Mouse (Mus musculus): ENCODE measurements around the gene Sgk1. TPM values are rescaled to one million over a fixed set of nuclear protein-coding genes. Genes with fewer than 3 reads are reported as not detected.

Sgk1 gene
- polyA plus RNA-seq, 1 experiment = 1.6 TPM

DNA sequence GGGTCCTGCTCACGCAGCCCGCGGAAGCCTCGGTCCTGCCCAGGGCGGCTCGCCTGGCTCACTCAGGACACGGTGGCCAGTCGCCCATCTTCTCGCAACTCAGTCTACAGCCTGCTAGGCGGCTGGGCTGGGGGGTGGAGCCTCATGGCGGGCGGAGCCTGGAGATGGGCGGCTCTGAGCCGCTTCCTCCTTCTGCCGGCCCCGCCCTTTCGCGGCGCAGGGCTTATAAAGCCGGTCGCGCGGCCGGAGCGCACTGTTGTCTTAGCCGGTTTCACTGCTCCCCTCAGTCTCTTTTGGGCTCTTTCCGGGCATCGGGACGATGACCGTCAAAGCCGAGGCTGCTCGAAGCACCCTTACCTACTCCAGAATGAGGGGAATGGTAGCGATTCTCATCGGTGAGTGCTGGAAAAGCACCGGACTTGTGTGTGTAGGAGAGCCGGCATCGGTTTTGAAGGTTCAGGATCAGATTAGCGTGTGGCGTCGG is 112.5 kb downstream of the Sgk1 start:
- Histone ChIP-seq H3K4me1 (peaks cover 38% of the 10 kb centered on the region), H3K4me3 (replicated peaks) (peak overlapping the region; percentile 95)
- TF ChIP-seq GATA1 (IDR thresholded peaks at IDR 0.05; ENCODE audit: borderline replicate concordance, low read length) (no peak), FLI1 (IDR thresholded peaks at IDR 0.05; ENCODE audit: low read length) (no peak)

DNA sequence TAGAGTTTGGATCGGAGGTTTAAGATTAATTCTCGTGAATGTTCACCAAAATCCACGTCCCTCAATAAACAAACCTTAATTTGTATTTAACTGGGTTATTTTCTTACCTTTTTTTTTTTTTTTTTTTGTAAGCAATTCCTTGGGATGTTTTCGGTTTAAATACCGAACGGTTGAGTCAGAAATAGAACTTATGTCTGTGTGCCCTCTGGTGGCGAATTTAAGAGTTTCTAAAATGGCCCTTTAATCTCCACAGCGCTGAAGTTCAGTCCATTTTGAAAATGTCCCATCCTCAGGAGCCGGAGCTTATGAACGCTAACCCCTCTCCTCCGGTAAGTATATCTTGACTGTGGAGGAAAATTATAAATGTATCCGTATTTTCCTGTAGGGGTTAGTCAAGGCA is 113.2 kb downstream of the Sgk1 start:
- Histone ChIP-seq H3K4me1 (peaks cover 38% of the 10 kb centered on the region), H3K4me3 (replicated peaks) (peak overlapping the region; percentile 95), H3K27me3 (replicated peaks) (peaks cover 32% of the 10 kb centered on the region), H3K9me3 (no peaks in the 10 kb centered on the region), H3K36me3 (replicated peaks; ENCODE audit: low read length) (peaks cover 11% of the 10 kb centered on the region)
- TF ChIP-seq FLI1 (IDR thresholded peaks at IDR 0.05; ENCODE audit: low read length) = no peak
- TF ChIP-seq GATA1 (IDR thresholded peaks at IDR 0.05; ENCODE audit: borderline replicate concordance, low read length) = no peak

More for the DNA sequence above, 112.5 kb downstream of the Sgk1 start:
- H3K36me3 ChIP-seq (replicated peaks; ENCODE audit: low read length) = peaks cover 11% of the 10 kb centered on the region
- no peaks in the 10 kb centered on the region for H3K9me3 ChIP-seq
- H3K27me3 ChIP-seq (replicated peaks) = peaks cover 33% of the 10 kb centered on the region

DNA sequence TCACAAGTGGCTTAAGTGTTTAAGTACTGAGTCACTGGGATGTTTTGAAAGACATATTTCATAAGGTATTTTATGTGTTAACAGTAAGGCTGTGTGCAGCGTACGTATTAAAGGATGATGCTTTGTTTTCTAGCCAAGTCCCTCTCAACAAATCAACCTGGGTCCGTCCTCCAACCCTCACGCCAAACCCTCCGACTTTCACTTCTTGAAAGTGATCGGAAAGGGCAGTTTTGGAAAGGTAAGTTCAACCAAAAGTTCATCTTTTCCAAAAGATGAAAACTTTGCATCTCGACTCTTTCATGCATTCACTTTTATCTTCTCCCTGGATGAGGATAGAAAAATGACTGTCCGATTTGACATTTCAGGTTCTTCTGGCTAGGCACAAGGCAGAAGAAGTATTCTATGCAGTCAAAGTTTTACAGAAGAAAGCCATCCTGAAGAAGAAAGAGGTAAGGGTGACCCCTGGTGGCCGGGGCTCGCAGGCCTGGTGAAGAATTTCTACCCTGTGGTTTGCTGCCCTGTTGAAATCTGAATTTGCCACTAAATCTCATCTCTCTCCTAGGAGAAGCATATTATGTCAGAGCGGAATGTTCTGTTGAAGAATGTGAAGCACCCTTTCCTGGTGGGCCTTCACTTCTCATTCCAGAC is 113.8 kb downstream of the Sgk1 start:
- Histone ChIP-seq H3K4me1 (peaks cover 38% of the 10 kb centered on the region), H3K9me3 (no peaks in the 10 kb centered on the region)
- TF ChIP-seq GATA1 (IDR thresholded peaks at IDR 0.05; ENCODE audit: borderline replicate concordance, low read length) (no peak), FLI1 (IDR thresholded peaks at IDR 0.05; ENCODE audit: low read length) (no peak)

DNA sequence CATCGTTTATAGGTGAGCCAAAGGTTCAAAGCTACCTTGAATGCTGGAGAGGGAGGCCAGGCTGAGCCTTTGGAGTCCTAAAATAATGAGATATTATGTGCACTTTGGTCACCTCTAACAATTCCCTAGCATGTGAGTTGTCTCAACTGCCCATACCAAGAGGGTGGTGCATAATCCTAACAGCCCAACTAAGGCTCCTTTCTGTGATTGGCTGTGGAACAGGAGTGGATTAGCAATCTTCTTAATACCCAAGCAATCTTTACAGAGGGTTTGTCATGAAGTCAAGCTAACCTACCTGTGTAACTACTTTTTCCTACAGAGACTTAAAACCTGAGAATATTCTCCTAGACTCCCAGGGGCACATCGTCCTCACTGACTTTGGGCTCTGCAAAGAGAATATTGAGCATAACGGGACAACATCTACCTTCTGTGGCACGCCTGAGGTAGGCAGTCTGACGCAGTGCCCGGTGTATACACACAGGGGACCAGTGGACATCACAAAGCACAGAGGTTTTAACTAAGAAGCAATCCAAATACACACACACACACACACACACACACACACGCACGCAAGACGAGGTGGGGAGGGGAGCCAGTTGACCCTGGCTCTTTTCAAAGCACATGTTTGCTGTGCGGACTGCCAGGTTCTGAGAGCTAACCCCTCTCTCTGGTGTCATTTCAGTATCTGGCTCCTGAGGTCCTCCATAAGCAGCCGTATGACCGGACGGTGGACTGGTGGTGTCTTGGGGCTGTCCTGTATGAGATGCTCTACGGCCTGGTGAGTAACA is 114.9 kb downstream of the Sgk1 start:
- Histone ChIP-seq H3K4me1 (peaks cover 29% of the 10 kb centered on the region), H3K4me3 (replicated peaks) (peak overlapping the region; percentile 70), H3K9me3 (no peaks in the 10 kb centered on the region), H3K36me3 (replicated peaks; ENCODE audit: low read length) (peaks cover 11% of the 10 kb centered on the region), H3K27me3 (replicated peaks) (peaks cover 28% of the 10 kb centered on the region)
- TF ChIP-seq GATA1 (IDR thresholded peaks at IDR 0.05; ENCODE audit: borderline replicate concordance, low read length) = no peak
- no peak for TF ChIP-seq FLI1 (IDR thresholded peaks at IDR 0.05; ENCODE audit: low read length)

More for the DNA sequence above, 113.8 kb downstream of the Sgk1 start:
- H3K36me3 ChIP-seq (replicated peaks; ENCODE audit: low read length) = peaks cover 11% of the 10 kb centered on the region
- peak overlapping the region; percentile 95 for H3K4me3 ChIP-seq (replicated peaks)
- peaks cover 35% of the 10 kb centered on the region for H3K27me3 ChIP-seq (replicated peaks)

DNA sequence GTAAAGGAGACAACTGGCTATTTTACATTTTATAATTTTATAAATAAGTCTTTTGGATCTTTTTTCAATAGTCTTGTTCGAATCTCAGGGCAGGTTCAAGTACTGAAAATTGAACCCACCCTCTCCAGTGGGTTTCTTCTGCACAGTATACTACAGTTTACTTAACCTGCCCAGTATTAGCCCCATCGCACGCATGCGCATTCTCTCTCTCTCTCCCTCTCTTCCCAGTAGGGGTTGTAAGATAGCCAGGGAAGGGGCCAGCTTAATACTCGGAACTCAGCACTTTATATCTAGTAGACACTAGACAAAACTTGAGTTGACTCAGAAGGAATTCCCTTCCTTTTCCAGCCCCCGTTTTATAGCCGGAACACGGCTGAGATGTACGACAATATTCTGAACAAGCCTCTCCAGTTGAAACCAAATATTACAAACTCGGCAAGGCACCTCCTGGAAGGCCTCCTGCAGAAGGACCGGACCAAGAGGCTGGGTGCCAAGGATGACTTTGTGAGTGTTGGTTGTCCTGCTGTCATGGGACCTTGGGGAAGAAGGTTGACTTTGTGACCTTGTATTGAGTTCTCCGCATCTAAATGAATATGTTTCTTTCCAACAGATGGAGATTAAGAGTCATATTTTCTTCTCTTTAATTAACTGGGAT is 115.7 kb downstream of the Sgk1 start:
- Histone ChIP-seq H3K4me3 (replicated peaks) (peak overlapping the region; percentile 38), H3K36me3 (replicated peaks; ENCODE audit: low read length) (peaks cover 11% of the 10 kb centered on the region), H3K9me3 (no peaks in the 10 kb centered on the region), H3K27me3 (replicated peaks) (peaks cover 24% of the 10 kb centered on the region), H3K4me1 (peaks cover 21% of the 10 kb centered on the region)
- no peak for TF ChIP-seq GATA1 (IDR thresholded peaks at IDR 0.05; ENCODE audit: borderline replicate concordance, low read length)
- TF ChIP-seq FLI1 (IDR thresholded peaks at IDR 0.05; ENCODE audit: low read length) = no peak

DNA sequence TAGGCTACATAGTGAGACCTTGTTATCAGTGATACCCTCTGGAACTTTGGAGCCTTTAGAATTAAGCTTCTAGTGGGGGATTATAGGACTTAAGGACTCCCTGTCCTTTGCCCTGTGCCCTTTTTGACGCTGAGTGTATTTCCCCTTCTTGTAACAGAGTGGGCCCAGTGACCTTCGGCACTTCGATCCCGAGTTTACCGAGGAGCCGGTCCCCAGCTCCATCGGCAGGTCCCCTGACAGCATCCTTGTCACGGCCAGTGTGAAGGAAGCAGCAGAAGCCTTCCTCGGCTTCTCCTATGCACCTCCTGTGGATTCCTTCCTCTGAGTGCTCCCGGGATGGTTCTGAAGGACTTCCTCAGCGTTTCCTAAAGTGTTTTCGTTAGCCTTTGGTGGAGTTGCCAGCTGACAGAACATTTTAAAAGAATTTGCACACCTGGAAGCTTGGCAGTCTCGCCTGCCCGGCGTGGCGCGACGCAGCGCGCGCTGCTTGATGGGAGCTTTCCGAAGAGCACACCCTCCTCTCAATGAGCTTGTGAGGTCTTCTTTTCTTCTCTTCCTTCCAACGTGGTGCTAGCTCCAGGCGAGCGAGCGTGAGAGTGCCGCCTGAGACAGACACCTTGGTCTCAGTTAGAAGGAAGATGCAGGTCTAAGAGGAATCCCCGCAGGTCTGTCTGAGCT is 116.7 kb downstream of the Sgk1 start:
- no peaks in the 10 kb centered on the region for H3K9me3 ChIP-seq
- H3K4me3 ChIP-seq (replicated peaks) = peak overlapping the region; percentile 18
- H3K4me1 ChIP-seq = peaks cover 12% of the 10 kb centered on the region
- H3K36me3 ChIP-seq (replicated peaks; ENCODE audit: low read length) = peaks cover 11% of the 10 kb centered on the region
- H3K27me3 ChIP-seq (replicated peaks) = peaks cover 16% of the 10 kb centered on the region
- TF ChIP-seq GATA1 (IDR thresholded peaks at IDR 0.05; ENCODE audit: borderline replicate concordance, low read length) = no peak
- no peak for TF ChIP-seq FLI1 (IDR thresholded peaks at IDR 0.05; ENCODE audit: low read length)

DNA sequence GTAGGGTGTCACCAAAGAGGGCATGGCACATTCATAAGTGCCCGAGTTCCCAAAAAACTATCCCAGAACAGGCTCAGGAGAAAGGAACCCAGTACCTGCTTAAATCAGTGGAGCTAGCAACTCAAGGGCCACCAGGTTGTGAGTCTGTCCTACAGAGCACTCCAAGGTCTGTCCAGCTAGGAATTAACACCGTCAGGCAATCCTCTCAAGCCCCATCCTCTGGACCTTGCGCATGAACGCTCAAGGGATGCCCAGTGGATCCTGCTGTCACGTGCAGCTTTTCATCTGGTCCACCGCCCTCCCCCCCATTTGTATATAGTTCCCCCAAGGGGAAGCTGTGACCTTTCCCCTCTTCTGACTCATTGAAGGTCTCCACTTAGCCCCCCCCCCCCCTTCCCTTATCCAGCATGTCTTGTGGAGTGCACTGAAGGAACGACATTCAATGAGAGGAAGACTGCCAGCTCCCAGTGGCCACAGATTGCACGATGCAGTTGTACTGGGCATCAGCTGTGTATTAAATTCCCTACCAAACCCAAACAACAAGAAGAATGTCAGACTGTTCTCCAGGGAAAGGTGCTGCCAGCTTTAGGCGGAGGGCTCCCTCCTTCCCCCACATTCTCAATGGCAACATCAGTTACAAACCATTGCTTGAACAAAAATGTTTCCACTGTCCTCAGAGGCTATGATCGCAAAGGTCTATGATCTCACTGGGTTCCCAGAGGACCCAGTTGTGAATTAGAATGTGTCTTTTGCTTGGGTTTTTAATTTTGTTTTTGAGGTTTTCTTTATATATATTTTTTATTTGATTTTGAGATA is 118.7 kb downstream of the Sgk1 start:
- H3K4me1 ChIP-seq = peaks cover under 1% of the 10 kb centered on the region
- no peak for TF ChIP-seq FLI1 (IDR thresholded peaks at IDR 0.05; ENCODE audit: low read length)

DNA sequence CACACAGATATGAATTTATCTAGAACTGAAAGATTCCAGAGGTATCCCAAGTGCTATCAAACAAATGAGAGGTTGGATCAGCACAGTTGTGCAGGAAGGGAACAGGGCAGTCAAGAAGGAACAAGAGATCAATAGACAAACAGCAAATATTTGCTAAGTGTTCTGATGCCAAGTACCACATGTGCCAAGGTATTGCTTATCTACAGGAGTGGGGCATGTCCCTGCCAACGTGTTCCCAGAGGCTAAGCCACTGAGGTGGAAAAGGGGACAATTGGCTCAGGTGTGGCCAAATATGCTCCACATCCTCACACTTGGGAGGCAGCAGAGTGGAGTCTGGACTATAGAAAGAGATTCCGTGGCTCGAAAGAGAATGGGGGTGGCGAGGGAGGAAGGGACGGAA is 119.6 kb downstream of the Sgk1 start:
- H3K36me3 ChIP-seq (replicated peaks; ENCODE audit: low read length) = peaks cover 11% of the 10 kb centered on the region
- no peak for TF ChIP-seq GATA1 (IDR thresholded peaks at IDR 0.05; ENCODE audit: borderline replicate concordance, low read length)
- no peaks in the 10 kb centered on the region for H3K4me1 ChIP-seq
- peaks cover 19% of the 10 kb centered on the region for H3K27me3 ChIP-seq (replicated peaks)
- no peaks in the 10 kb centered on the region for H3K9me3 ChIP-seq
- no peak overlapping the region for H3K4me3 ChIP-seq (replicated peaks)

More for the DNA sequence above, 118.7 kb downstream of the Sgk1 start:
- peaks cover 17% of the 10 kb centered on the region for H3K27me3 ChIP-seq (replicated peaks)
- H3K36me3 ChIP-seq (replicated peaks; ENCODE audit: low read length) = peaks cover 11% of the 10 kb centered on the region
- no peaks in the 10 kb centered on the region for H3K9me3 ChIP-seq
- no peak overlapping the region for H3K4me3 ChIP-seq (replicated peaks)

DNA sequence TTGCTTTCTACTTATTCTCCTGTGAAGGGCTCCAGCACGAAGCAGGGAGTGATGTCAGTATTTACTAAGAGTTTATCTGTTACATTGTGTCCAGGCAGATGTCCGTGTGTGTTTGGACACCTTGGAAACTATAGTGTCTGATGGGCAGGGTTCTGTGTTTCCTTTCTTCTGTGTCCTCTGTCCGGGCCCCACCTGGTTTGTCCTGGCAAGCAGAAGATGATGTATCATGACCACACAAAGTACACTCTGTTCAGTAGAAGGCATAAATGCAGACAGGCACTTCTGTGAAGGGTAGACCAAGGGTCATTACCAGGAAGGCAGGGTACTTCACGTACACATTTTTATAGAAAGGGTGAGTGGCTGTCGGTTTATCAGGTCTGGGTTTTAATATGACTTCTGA is 122.8 kb downstream of the Sgk1 start:
- H3K27me3 ChIP-seq (replicated peaks) = peaks cover 20% of the 10 kb centered on the region
- H3K9me3 ChIP-seq = no peaks in the 10 kb centered on the region
- no peak for TF ChIP-seq GATA1 (IDR thresholded peaks at IDR 0.05; ENCODE audit: borderline replicate concordance, low read length)
- H3K4me1 ChIP-seq = no peaks in the 10 kb centered on the region; the same call in 1 of the 2 replicates
- no peaks in the 10 kb centered on the region for H3K36me3 ChIP-seq (replicated peaks; ENCODE audit: low read length)
- no peak overlapping the region for H3K4me3 ChIP-seq (replicated peaks)

All from megakaryocyte, embryonic 14.5 days (primary cell).